Mouse (Mus musculus): ENCODE measurements around the gene Mks1. TPM values are rescaled to one million over a fixed set of nuclear protein-coding genes. Genes with fewer than 3 reads are reported as not detected.

The Mks1 gene
- polyA plus RNA-seq, 1 experiment: 12.6 TPM

GRCm38 (mm10) chr11:87870096-87870495 lies 17.1 kb downstream of the Mks1 start:
- no peak for DNase-seq (ENCODE audit: low read depth in 1 of 2, low spot score in 2 of 2)
- Histone ChIP-seq H3K27me3 (ENCODE audit: control insufficient read depth, insufficient read depth, low read length) (no peaks in the 10 kb centered on the region; the same call in 1 of the 2 replicates), H3K27ac (ENCODE audit: insufficient read depth, low read length) (no peak overlapping the region), H3K4me3 (ENCODE audit: extremely low read depth, insufficient read depth, insufficient read length) (no peak overlapping the region), H3K36me3 (ENCODE audit: control insufficient read depth, insufficient read depth, low read length) (no peaks in the 10 kb centered on the region), H3K4me1 (ENCODE audit: control insufficient read depth, insufficient read depth, insufficient read length) (no peaks in the 10 kb centered on the region)
- WGBS: 82% methylated on average over 2 of the region's 2 CpGs
- TF ChIP-seq CTCF (IDR thresholded peaks at IDR 0.05; ENCODE audit: extremely low read depth, insufficient read depth, insufficient read length, insufficient replicate concordance) (no peak), POLR2A (IDR thresholded peaks at IDR 0.05; ENCODE audit: low read depth, low read length) (no peak)

DNA sequence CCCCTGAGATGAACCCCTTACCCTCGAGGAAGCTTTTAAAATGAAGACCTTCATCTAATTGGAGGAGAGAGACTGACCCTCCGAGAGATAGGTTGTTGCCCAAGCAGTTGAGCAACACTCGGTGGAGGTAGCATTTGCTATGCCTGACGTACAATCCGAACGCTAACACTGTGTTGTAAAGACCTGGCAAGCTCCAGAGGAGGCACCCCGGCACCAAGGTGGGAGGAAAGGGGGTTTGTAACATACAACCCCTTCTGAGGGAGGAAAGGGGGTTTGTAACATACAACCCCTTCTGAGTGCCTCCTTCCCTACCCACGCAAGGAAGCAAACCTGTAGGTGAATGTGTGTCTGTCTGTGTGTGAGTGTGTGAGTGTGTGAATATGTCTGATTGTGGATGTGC lies 18.8 kb downstream of the Mks1 start:
- no peaks in the 10 kb centered on the region for H3K36me3 ChIP-seq (ENCODE audit: control insufficient read depth, insufficient read depth, low read length)
- TF ChIP-seq POLR2A (IDR thresholded peaks at IDR 0.05; ENCODE audit: low read depth, low read length) (no peak), CTCF (IDR thresholded peaks at IDR 0.05; ENCODE audit: extremely low read depth, insufficient read depth, insufficient read length, insufficient replicate concordance) (no peak)
- 72% methylated on average over 8 of the region's 8 CpGs for WGBS
- no peaks in the 10 kb centered on the region; the same call in 1 of the 2 replicates for H3K27me3 ChIP-seq (ENCODE audit: control insufficient read depth, insufficient read depth, low read length)
- no peak overlapping the region for H3K27ac ChIP-seq (ENCODE audit: insufficient read depth, low read length)
- no peak for DNase-seq (ENCODE audit: low read depth in 1 of 2, low spot score in 2 of 2)
- H3K4me3 ChIP-seq (ENCODE audit: extremely low read depth, insufficient read depth, insufficient read length): no peak overlapping the region
- H3K4me1 ChIP-seq (ENCODE audit: control insufficient read depth, insufficient read depth, insufficient read length): no peaks in the 10 kb centered on the region

DNA sequence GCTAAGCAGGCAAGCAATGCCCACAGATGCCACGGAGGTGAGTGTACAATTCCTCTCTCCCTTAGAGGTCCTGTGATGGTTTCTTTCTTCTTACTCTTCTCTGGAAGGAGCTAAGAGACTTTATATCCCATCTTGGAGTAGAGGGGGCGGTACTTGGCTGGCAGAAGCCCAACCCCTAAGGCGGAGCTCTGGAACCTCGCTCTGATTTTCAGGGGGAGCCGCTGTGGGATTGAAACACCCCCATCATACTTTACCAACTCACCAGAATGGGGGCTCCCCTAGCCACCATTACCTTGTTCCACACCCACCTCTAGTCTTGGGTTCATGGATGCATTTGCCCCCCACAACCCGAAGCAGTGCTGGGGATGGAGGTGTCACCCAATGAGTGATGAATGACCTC lies 22.4 kb downstream of the Mks1 start, which contains the start of gene Epx:
Gene Epx, minus strand, starts transcription at position 101 of the 400 bp plus-strand sequence.
- Histone ChIP-seq H3K4me1 (ENCODE audit: control insufficient read depth, insufficient read depth, insufficient read length) (no peaks in the 10 kb centered on the region), H3K27me3 (ENCODE audit: control insufficient read depth, insufficient read depth, low read length) (no peaks in the 10 kb centered on the region; the same call in 1 of the 2 replicates), H3K36me3 (ENCODE audit: control insufficient read depth, insufficient read depth, low read length) (no peaks in the 10 kb centered on the region), H3K27ac (ENCODE audit: insufficient read depth, low read length) (no peak within 1 kb of the TSS), H3K4me3 (ENCODE audit: extremely low read depth, insufficient read depth, insufficient read length) (no peak within 1 kb of the TSS)
- TF ChIP-seq CTCF (IDR thresholded peaks at IDR 0.05; ENCODE audit: extremely low read depth, insufficient read depth, insufficient read length, insufficient replicate concordance) (no peak), POLR2A (IDR thresholded peaks at IDR 0.05; ENCODE audit: low read depth, low read length) (no peak)
- no peak for DNase-seq (ENCODE audit: low read depth in 1 of 2, low spot score in 2 of 2)
- WGBS: 81% methylated on average over 6 of the region's 6 CpGs

GRCm38 (mm10) chr11:87879826-87880225 lies 26.8 kb downstream of the Mks1 start:
- TF ChIP-seq POLR2A (IDR thresholded peaks at IDR 0.05; ENCODE audit: low read depth, low read length) (no peak), CTCF (IDR thresholded peaks at IDR 0.05; ENCODE audit: extremely low read depth, insufficient read depth, insufficient read length, insufficient replicate concordance) (no peak)
- DNase-seq (ENCODE audit: low read depth in 1 of 2, low spot score in 2 of 2): no peak
- no peaks in the 10 kb centered on the region for H3K27me3 ChIP-seq (ENCODE audit: control insufficient read depth, insufficient read depth, low read length)
- H3K4me1 ChIP-seq (ENCODE audit: control insufficient read depth, insufficient read depth, insufficient read length): no peaks in the 10 kb centered on the region
- H3K4me3 ChIP-seq (ENCODE audit: extremely low read depth, insufficient read depth, insufficient read length): no peak overlapping the region
- H3K36me3 ChIP-seq (ENCODE audit: control insufficient read depth, insufficient read depth, low read length): no peaks in the 10 kb centered on the region
- WGBS: 68% methylated on average over 9 of the region's 9 CpGs
- no peak overlapping the region for H3K27ac ChIP-seq (ENCODE audit: insufficient read depth, low read length)

- H3K27me3 ChIP-seq (ENCODE audit: control insufficient read depth, insufficient read depth, low read length): no peaks in the 10 kb centered on the region
- no peak for TF ChIP-seq POLR2A (IDR thresholded peaks at IDR 0.05; ENCODE audit: low read depth, low read length)
- WGBS: 67% methylated on average over 4 of the region's 4 CpGs
- no peaks in the 10 kb centered on the region for H3K4me1 ChIP-seq (ENCODE audit: control insufficient read depth, insufficient read depth, insufficient read length)
- DNase-seq (ENCODE audit: low read depth in 1 of 2, low spot score in 2 of 2): no peak
- no peaks in the 10 kb centered on the region for H3K36me3 ChIP-seq (ENCODE audit: control insufficient read depth, insufficient read depth, low read length)
- H3K27ac ChIP-seq (ENCODE audit: insufficient read depth, low read length): no peak overlapping the region
- H3K4me3 ChIP-seq (ENCODE audit: extremely low read depth, insufficient read depth, insufficient read length): no peak overlapping the region
Measured at GRCm38 (mm10) chr11:87881714-87882113, 28.7 kb downstream of the Mks1 start.

DNA sequence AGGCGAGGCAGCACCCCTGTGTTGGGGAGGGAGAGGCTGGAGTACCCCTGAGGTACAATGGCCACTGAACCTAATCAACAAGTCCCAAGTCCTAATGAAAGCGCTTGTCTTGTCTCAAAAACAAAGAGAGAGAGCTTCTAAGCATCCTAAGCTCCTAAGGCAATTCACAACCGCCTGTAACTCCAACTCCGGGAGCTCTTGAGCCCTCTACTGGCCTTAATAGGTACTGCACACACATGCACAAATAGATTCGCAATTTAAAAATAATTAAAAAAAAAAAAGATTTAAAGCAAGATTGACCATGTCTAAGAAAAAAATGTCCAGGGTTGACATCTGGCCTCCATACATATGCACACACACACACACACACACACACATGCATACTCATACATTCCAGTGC lies 30.5 kb downstream of the Mks1 start:
- WGBS: 44% methylated on average over 5 of the region's 5 CpGs
- no peak for DNase-seq (ENCODE audit: low read depth in 1 of 2, low spot score in 2 of 2)
- TF ChIP-seq POLR2A (IDR thresholded peaks at IDR 0.05; ENCODE audit: low read depth, low read length) (no peak), CTCF (IDR thresholded peaks at IDR 0.05; ENCODE audit: extremely low read depth, insufficient read depth, insufficient read length, insufficient replicate concordance) (peak; percentile 5; the same call in 1 of the 2 replicates)

GRCm38 (mm10) chr11:87884856-87885255 lies 31.8 kb downstream of the Mks1 start:
- no peak overlapping the region for H3K4me3 ChIP-seq (ENCODE audit: extremely low read depth, insufficient read depth, insufficient read length)
- WGBS: 81% methylated on average over 5 of the region's 5 CpGs
- DNase-seq (ENCODE audit: low read depth in 1 of 2, low spot score in 2 of 2): no peak
- H3K27me3 ChIP-seq (ENCODE audit: control insufficient read depth, insufficient read depth, low read length): no peaks in the 10 kb centered on the region
- H3K4me1 ChIP-seq (ENCODE audit: control insufficient read depth, insufficient read depth, insufficient read length): no peaks in the 10 kb centered on the region
- no peak for TF ChIP-seq POLR2A (IDR thresholded peaks at IDR 0.05; ENCODE audit: low read depth, low read length)
- TF ChIP-seq CTCF (IDR thresholded peaks at IDR 0.05; ENCODE audit: extremely low read depth, insufficient read depth, insufficient read length, insufficient replicate concordance): no peak
- H3K27ac ChIP-seq (ENCODE audit: insufficient read depth, low read length): no peak overlapping the region
- H3K36me3 ChIP-seq (ENCODE audit: control insufficient read depth, insufficient read depth, low read length): no peaks in the 10 kb centered on the region

More for the DNA sequence above, 30.5 kb downstream of the Mks1 start:
- no peak overlapping the region for H3K27ac ChIP-seq (ENCODE audit: insufficient read depth, low read length)
- H3K4me1 ChIP-seq (ENCODE audit: control insufficient read depth, insufficient read depth, insufficient read length): no peaks in the 10 kb centered on the region
- H3K36me3 ChIP-seq (ENCODE audit: control insufficient read depth, insufficient read depth, low read length): no peaks in the 10 kb centered on the region
- H3K4me3 ChIP-seq (ENCODE audit: extremely low read depth, insufficient read depth, insufficient read length): no peak overlapping the region
- no peaks in the 10 kb centered on the region for H3K27me3 ChIP-seq (ENCODE audit: control insufficient read depth, insufficient read depth, low read length)
